Mouse (Mus musculus): ENCODE measurements around the gene Smc4.
"Not testable (repeated sequence)": the region's sequence is repeated elsewhere in the genome, so short reads cannot be mapped to it uniquely, and the experiment has no call there.

The Smc4 gene

GRCm38 (mm10) chr3:69017181-69017580 is 12.6 kb downstream of the Smc4 start:
- no peak for DNase-seq (ENCODE audit: low spot score)

GRCm38 (mm10) chr3:69018635-69019034 is 14.1 kb downstream of the Smc4 start:
- not testable (repeated sequence) for DNase-seq (ENCODE audit: low spot score)

- no peak for DNase-seq (ENCODE audit: low spot score)
Measured at GRCm38 (mm10) chr3:69020285-69020684, 15.7 kb downstream of the Smc4 start.

GRCm38 (mm10) chr3:69020764-69021163 is 16.2 kb downstream of the Smc4 start:
- no peak for DNase-seq (ENCODE audit: low spot score)

- no peak for DNase-seq (ENCODE audit: low spot score)
Measured at GRCm38 (mm10) chr3:69026133-69026783, 21.7 kb downstream of the Smc4 start.

- DNase-seq (ENCODE audit: low spot score) = no peak
Measured at GRCm38 (mm10) chr3:69040105-69040504, 35.6 kb downstream of the Smc4 start.

- no peak for DNase-seq (ENCODE audit: low spot score)
Measured at GRCm38 (mm10) chr3:69041298-69041697, 36.8 kb downstream of the Smc4 start.

GRCm38 (mm10) chr3:69044167-69044591 is 39.6 kb downstream of the Smc4 start:
- DNase-seq (ENCODE audit: low spot score) = no peak

- peak; percentile 60 for DNase-seq (ENCODE audit: low spot score)
Measured at GRCm38 (mm10) chr3:69044645-69045399, 40.3 kb downstream of the Smc4 start, which contains the start of gene Trim59. Gene Trim59, minus strand, starts transcription at chr3:69044755.

GRCm38 (mm10) chr3:69045400-69045703 is 40.8 kb downstream of the Smc4 start:
- DNase-seq (ENCODE audit: low spot score) = no peak

- DNase-seq (ENCODE audit: low spot score) = no peak
Measured at GRCm38 (mm10) chr3:69045750-69046149, 41.2 kb downstream of the Smc4 start.

GRCm38 (mm10) chr3:69046509-69046908 is 42.0 kb downstream of the Smc4 start:
- DNase-seq (ENCODE audit: low spot score) = no peak

GRCm38 (mm10) chr3:69047684-69048083 is 43.1 kb downstream of the Smc4 start:
- DNase-seq (ENCODE audit: low spot score) = no peak

- no peak for DNase-seq (ENCODE audit: low spot score)
Measured at GRCm38 (mm10) chr3:69049011-69049410, 44.5 kb downstream of the Smc4 start.

GRCm38 (mm10) chr3:69051894-69052293 is 47.4 kb downstream of the Smc4 start:
- no peak for DNase-seq (ENCODE audit: low spot score)

GRCm38 (mm10) chr3:69054760-69055432 is 50.4 kb downstream of the Smc4 start:
- DNase-seq (ENCODE audit: low spot score) = no peak

GRCm38 (mm10) chr3:69055871-69056270 is 51.3 kb downstream of the Smc4 start:
- no peak for DNase-seq (ENCODE audit: low spot score)

- no peak for DNase-seq (ENCODE audit: low spot score)
Measured at GRCm38 (mm10) chr3:69060672-69061071, 56.1 kb downstream of the Smc4 start.

- DNase-seq (ENCODE audit: low spot score) = no peak
Measured at GRCm38 (mm10) chr3:69062764-69063163, 58.2 kb downstream of the Smc4 start.

GRCm38 (mm10) chr3:69064005-69064404 is 59.5 kb downstream of the Smc4 start:
- no peak for DNase-seq (ENCODE audit: low spot score)
